Mouse (Mus musculus) lung, postnatal 0 days (tissue): ENCODE results near the gene Donson. TPM values are rescaled to one million over a fixed set of nuclear protein-coding genes. Genes with fewer than 3 reads are reported as not detected.

Experiments
- ATAC-seq: fragments of 200-750 bp; cut with Nextera tagmentation; 2 replicates; pipeline ENCODE4 v1.8.0; 2017; ENCODE audit warnings: moderate library complexity
- DNase-seq: peaks from one replicate; pipeline ENCODE4 v3.0.0-alpha.2; 2016; ENCODE audit warnings: low spot score
- H3K27ac ChIP-seq: fragments of 300-500 bp; sonication (generic); 2 replicates; pipeline ENCODE4 v1.5.1; 2014; ENCODE audit warnings: antibody characterized with exemption, mild to moderate bottlenecking, low read length, mixed read lengths
- H3K27me3 ChIP-seq: fragments of 300-500 bp; sonication (generic); replicated peaks from 2 replicates; pipeline ENCODE4 v1.6.1; 2014; ENCODE audit warnings: low read length, mixed read lengths; ENCODE audit not compliant: insufficient read depth
- H3K36me3 ChIP-seq: fragments of 300-500 bp; sonication (generic); 2 replicates; pipeline ENCODE4 v1.6.1; 2014; ENCODE audit warnings: low read length, mixed read lengths; ENCODE audit not compliant: insufficient read depth
- H3K4me1 ChIP-seq: fragments of 300-500 bp; sonication (generic); 2 replicates; pipeline ENCODE4 v1.6.1; 2014; ENCODE audit warnings: antibody characterized with exemption, low read depth, low read length, mixed read lengths; ENCODE audit not compliant: insufficient read depth
- H3K4me2 ChIP-seq: fragments of 300-500 bp; sonication (generic); replicated peaks from 2 replicates; pipeline ENCODE4 v1.6.1; 2014; ENCODE audit warnings: low read depth, mild to moderate bottlenecking, low read length, moderate library complexity, mixed read lengths
- H3K4me3 ChIP-seq: fragments of 300-500 bp; sonication (generic); 2 replicates; pipeline ENCODE4 v1.5.1; 2014; ENCODE audit warnings: low read depth, low read length
- H3K9ac ChIP-seq: fragments of 300-500 bp; sonication (generic); replicated peaks from 2 replicates; pipeline ENCODE4 v1.6.1; 2014; ENCODE audit warnings: low read depth, mild to moderate bottlenecking
- H3K9me3 ChIP-seq: fragments of 300-500 bp; sonication (generic); 2 replicates; pipeline ENCODE4 v1.6.1; 2016; ENCODE audit warnings: low read length, mixed read lengths
- CTCF ChIP-seq: IDR thresholded peaks from 2 replicates; pipeline ENCODE4 v1.5.1; 2016; ENCODE audit warnings: antibody characterized with exemption, mild to moderate bottlenecking
- EP300 ChIP-seq: IDR thresholded peaks from 2 replicates; pipeline ENCODE4 v1.6.1; 2016; ENCODE audit warnings: antibody characterized with exemption, mild to moderate bottlenecking, control low read depth
- WGBS: fragments of 180-500 bp; shearing (Covaris S2); extraction: QIAGEN DNeasy Blood & Tissue Kit; methylation state at CpG from one replicate; pipeline ENCODE4 v1.1.7; 2014; 5-methylcytosine and 5-hydroxymethylcytosine counted together
- polyA plus RNA-seq: library from polyadenylated mRNA; unstranded; fragments of >200 nt; fragmentation: Nextera tagmentation; extraction: Ambion mirVana; gene quantifications from 2 replicates; pipeline ENCODE4 v1.2.1, GENCODE M21; 2015

The Donson gene
- 6.0 and 8.0 TPM in 2 replicates for polyA plus RNA-seq

DNA sequence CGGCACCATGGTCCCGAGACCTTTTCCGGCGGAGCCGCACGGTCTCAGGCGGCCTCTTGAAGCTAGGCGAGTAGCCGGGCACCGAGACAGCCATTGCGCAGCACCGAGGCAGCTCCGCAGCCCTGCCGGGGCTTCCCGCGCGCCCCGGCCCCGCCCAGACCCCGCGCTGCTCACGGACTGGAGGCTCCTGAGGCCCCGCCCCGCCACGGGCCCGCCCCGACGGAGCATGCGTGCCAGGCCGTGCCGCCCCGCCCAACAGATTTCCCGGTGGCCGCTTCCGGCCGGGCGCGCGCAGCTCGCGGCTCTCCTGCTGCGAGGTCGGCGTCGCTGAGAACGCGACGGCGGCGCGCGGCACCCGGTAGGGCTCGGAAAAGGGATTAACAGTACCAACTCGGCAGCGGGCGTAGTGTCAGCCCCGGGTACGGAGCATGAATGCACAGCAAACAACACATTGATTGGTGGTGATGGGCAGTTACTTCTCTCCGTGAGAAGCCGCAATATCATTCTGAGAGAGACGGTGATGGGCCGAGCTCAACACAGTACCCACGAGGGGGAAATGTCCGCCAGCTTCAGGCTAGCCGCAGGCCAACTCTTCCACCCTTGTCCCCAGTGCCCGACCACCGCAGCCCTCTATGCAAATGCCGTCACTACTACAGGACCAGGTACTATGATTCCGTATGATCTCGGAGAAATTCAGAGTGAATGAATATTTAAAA, at the start of gene Donson:
Gene Donson, minus strand, starts transcription at position 152 of the 716 bp plus-strand sequence.
- H3K4me2 ChIP-seq = peak within 1 kb of the TSS; percentile 100
- WGBS = 1% methylated on average over 40 of the region's 71 CpGs
- peak within 1 kb of the TSS; percentile 58 for H3K9ac ChIP-seq
- ATAC-seq = peak; percentile 99
- DNase-seq = peak; percentile 96
- TF ChIP-seq EP300 (no peak), CTCF (no peak; the same call in 1 of the 2 replicates)
- H3K27ac ChIP-seq = peak within 1 kb of the TSS; percentile 76
- no peaks in the 10 kb centered on the region for H3K4me1 ChIP-seq
- H3K27me3 ChIP-seq = no peaks in the 10 kb centered on the region
- peaks cover 8% of the 10 kb centered on the region; the same call in 1 of the 2 replicates for H3K36me3 ChIP-seq
- no peaks in the 10 kb centered on the region for H3K9me3 ChIP-seq
- peak within 1 kb of the TSS; percentile 85 for H3K4me3 ChIP-seq

GRCm38 (mm10) chr16:91736046-91736816, 47.7 kb upstream of the Donson start:
- Histone ChIP-seq H3K27me3 (no peaks in the 10 kb centered on the region), H3K9ac (no peak overlapping the region), H3K9me3 (no peaks in the 10 kb centered on the region), H3K4me1 (peaks cover 10% of the 10 kb centered on the region; the same call in 1 of the 2 replicates), H3K4me3 (no peak overlapping the region), H3K4me2 (no peak overlapping the region), H3K27ac (no peak overlapping the region), H3K36me3 (no peaks in the 10 kb centered on the region)
- TF ChIP-seq EP300 (no peak), CTCF (no peak)
- ATAC-seq (no peak), DNase-seq (peak; percentile 17)
- WGBS = 80% methylated on average over 7 of the region's 7 CpGs

- ATAC-seq (peak; percentile 59), DNase-seq (peak; percentile 50)
- no peak overlapping the region for H3K4me2 ChIP-seq
- H3K9me3 ChIP-seq = no peaks in the 10 kb centered on the region
- 72% methylated on average over 5 of the region's 5 CpGs for WGBS
- H3K9ac ChIP-seq = no peak overlapping the region
- no peak overlapping the region for H3K4me3 ChIP-seq
- no peak overlapping the region for H3K27ac ChIP-seq
- H3K36me3 ChIP-seq = no peaks in the 10 kb centered on the region
- no peaks in the 10 kb centered on the region for H3K27me3 ChIP-seq
- TF ChIP-seq EP300 (no peak), CTCF (no peak)
- peaks cover 10% of the 10 kb centered on the region; the same call in 1 of the 2 replicates for H3K4me1 ChIP-seq
Observed at GRCm38 (mm10) chr16:91734771-91735170, 46.2 kb upstream of the Donson start.

DNA sequence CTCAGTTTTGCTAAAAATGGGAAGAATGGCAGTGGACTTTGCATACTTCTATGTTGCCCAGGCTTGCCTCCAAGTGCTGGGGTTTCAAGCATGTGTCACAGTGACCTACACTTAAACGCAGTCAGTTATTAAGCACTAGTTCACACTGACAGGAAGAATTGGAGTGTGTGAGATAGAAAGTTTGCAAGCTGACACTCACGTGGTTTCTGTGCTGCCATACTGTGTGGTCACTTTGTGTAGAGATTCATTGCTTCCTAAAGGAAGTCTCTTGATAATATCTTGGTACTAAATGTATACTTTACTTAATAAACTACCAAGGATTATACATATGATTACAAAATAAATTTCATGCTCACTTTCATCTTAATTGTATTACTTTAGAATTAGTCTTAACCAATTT, 44.2 kb upstream of the Donson start:
- Histone ChIP-seq H3K9ac (no peak overlapping the region), H3K9me3 (no peaks in the 10 kb centered on the region), H3K36me3 (no peaks in the 10 kb centered on the region), H3K4me3 (no peak overlapping the region), H3K27ac (no peak overlapping the region), H3K4me2 (no peak overlapping the region), H3K27me3 (no peaks in the 10 kb centered on the region), H3K4me1 (peaks cover 10% of the 10 kb centered on the region; the same call in 1 of the 2 replicates)
- TF ChIP-seq EP300 (no peak), CTCF (no peak)
- ATAC-seq (no peak), DNase-seq (no peak)
- WGBS = 57% methylated on average over 2 of the region's 2 CpGs

GRCm38 (mm10) chr16:91730446-91730845, 41.9 kb upstream of the Donson start:
- Histone ChIP-seq H3K36me3 (no peaks in the 10 kb centered on the region; the same call in 1 of the 2 replicates), H3K4me2 (peak overlapping the region; percentile 81), H3K4me1 (peaks cover 13% of the 10 kb centered on the region), H3K9me3 (no peaks in the 10 kb centered on the region), H3K27me3 (no peaks in the 10 kb centered on the region), H3K9ac (peak overlapping the region; percentile 59; the same call in 1 of the 2 replicates), H3K27ac (peak overlapping the region; percentile 89), H3K4me3 (peak overlapping the region; percentile 90)
- DNase-seq (peak; percentile 32), ATAC-seq (no peak)
- WGBS = 3% methylated on average over 11 of the region's 11 CpGs
- no peak for TF ChIP-seq CTCF
- TF ChIP-seq EP300 = no peak

GRCm38 (mm10) chr16:91729821-91730441, 41.4 kb upstream of the Donson start:
- no peak for ATAC-seq

More at GRCm38 (mm10) chr16:91729821-91730441, 41.4 kb upstream of the Donson start:
- peak; percentile 47 for DNase-seq
- Histone ChIP-seq H3K4me2 (peak overlapping the region; percentile 81), H3K9ac (peak overlapping the region; percentile 59), H3K9me3 (no peaks in the 10 kb centered on the region), H3K36me3 (no peaks in the 10 kb centered on the region; the same call in 1 of the 2 replicates), H3K27me3 (no peaks in the 10 kb centered on the region), H3K4me3 (peak overlapping the region; percentile 90), H3K4me1 (peaks cover 11% of the 10 kb centered on the region), H3K27ac (peak overlapping the region; percentile 89)
- no peak for TF ChIP-seq CTCF
- no peak for TF ChIP-seq EP300
- WGBS = under 1% methylated on average over 38 of the region's 44 CpGs
